Comparison of ENCODE assay signal across 18 mouse cellular contexts in the genomic region with DNA sequence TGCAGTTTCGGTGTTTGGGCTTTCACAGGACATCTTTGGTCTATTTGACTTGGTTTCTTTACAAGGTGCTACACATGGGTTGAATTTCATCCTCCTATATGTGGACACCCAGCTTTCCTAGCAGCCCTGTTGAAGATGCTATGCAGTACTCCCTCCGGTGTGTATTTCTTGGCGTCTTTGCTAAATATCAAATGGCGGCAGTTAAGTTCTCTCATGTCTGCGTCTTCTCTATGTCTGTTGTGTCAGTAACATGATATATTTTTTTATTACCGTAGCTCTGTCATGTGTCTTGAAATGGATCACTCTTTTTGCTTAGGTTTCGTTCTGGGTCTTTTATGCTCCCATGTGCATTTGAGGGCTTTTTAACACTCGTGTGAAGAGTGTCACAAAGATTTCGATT. TPM values are rescaled to one million over a fixed set of nuclear protein-coding genes. Genes with fewer than 3 reads are reported as not detected.
"Had no signal": no experiment of that assay in that cellular context is flagged by ENCODE, and none has a peak within 500 bp of the region (broad histone marks: within the 10 kb centered on the region; RNA-seq: fewer than 3 reads in every experiment).

No protein-coding gene starts in this region.

- H3K27me3 ChIP-seq: neural tube, embryonic 15.5 days; stomach, embryonic 15.5 days had no signal

- H3K4me1 ChIP-seq: neural tube, embryonic 15.5 days; stomach, embryonic 15.5 days had no signal

- H3K9me3 ChIP-seq: neural tube, embryonic 15.5 days; stomach, embryonic 15.5 days had no signal

- H3K36me3 ChIP-seq: neural tube, embryonic 15.5 days; stomach, embryonic 15.5 days had no signal

- H3K9ac ChIP-seq: neural tube, embryonic 15.5 days; stomach, embryonic 15.5 days had no signal

- H3K4me2 ChIP-seq: neural tube, embryonic 15.5 days; stomach, embryonic 15.5 days had no signal

- DNase-seq: retina, postnatal 1 day; right cerebral cortex, adult 18-20 months; right cerebral cortex, postnatal 14 days; right cerebral cortex, postnatal 25 days; right cerebral cortex, postnatal 4 days; spleen, adult 18-20 months; thymus, adult 18-20 months; thymus, adult 2 months; thymus, postnatal 14 days; thymus, postnatal 25 days; thymus, postnatal 36 days; thymus, postnatal 4 days had no signal

- H3K27ac ChIP-seq: neural tube, embryonic 15.5 days; stomach, embryonic 15.5 days; stomach, postnatal 0 days had no signal

- H3K4me3 ChIP-seq: neural tube, embryonic 15.5 days; stomach, embryonic 15.5 days had no signal

RNA-seq across cellular contexts. Expression of a gene that starts 34.5 kb away (rescaled TPM):
- polyA plus RNA-seq: small intestine, adult 2 months; testis, adult 2 months; urinary bladder, adult 2 months had no signal
